8 mouse cellular contexts compared by ENCODE assay signal in genomic region chr7:3666921-3667391, GRCm38 (mm10). TPM values are rescaled to one million over a fixed set of nuclear protein-coding genes. Genes with fewer than 3 reads are reported as not detected.
DNase-seq lines count a peak whose midpoint lies in the region; ATAC-seq lines count a peak whose summit lies in the region.

No protein-coding gene starts in this region.

- no peaks in the 10 kb centered on the region for H3K27me3 ChIP-seq in neural tube, embryonic 13.5 days
- H3K27me3 ChIP-seq in neural tube, embryonic 15.5 days (replicated peaks) = no peaks in the 10 kb centered on the region
- H3K27me3 ChIP-seq in limb, embryonic 10.5 days (ENCODE audit: low read depth, poor library complexity, severe bottlenecking) = no peaks in the 10 kb centered on the region

- ATAC-seq in neural tube, embryonic 13.5 days (ENCODE audit: low read depth) = no peak
- ATAC-seq in neural tube, embryonic 15.5 days (ENCODE audit: low FRiP score) = no peak

- H3K4me1 ChIP-seq in neural tube, embryonic 13.5 days (replicated peaks) = peaks cover 22% of the 10 kb centered on the region
- H3K4me1 ChIP-seq in neural tube, embryonic 15.5 days = peaks cover 27% of the 10 kb centered on the region
- peaks cover 24% of the 10 kb centered on the region for H3K4me1 ChIP-seq in limb, embryonic 10.5 days

- H3K36me3 ChIP-seq in neural tube, embryonic 13.5 days = peaks cover 11% of the 10 kb centered on the region
- H3K36me3 ChIP-seq in neural tube, embryonic 15.5 days = peaks cover 10% of the 10 kb centered on the region
- H3K36me3 ChIP-seq in limb, embryonic 10.5 days = peaks cover 17% of the 10 kb centered on the region

- H3K4me3 ChIP-seq in neural tube, embryonic 13.5 days = no peak overlapping the region
- H3K4me3 ChIP-seq in neural tube, embryonic 15.5 days (replicated peaks) = no peak overlapping the region
- H3K4me3 ChIP-seq in limb, embryonic 10.5 days = 0 out of 2 replicates have a peak overlapping the region, but pooled peaks have one; percentile 28

- DNase-seq in adrenal gland, postnatal 10 days = peak; percentile 44
- DNase-seq in adrenal gland, postnatal 4 days (ENCODE audit: low spot score in 2 of 2) = no peak
- DNase-seq in limb, embryonic 10.5 days (ENCODE audit: low spot score) = no peak
- DNase-seq in yolk sac, embryonic 10.5 days (ENCODE audit: low spot score) = peak; percentile 63
- DNase-seq in gastrocnemius, postnatal 4 days (ENCODE audit: low spot score in 2 of 2) = no peak
- DNase-seq in cerebellum, adult 9-11 months = no peak

- 21% methylated on average over 14 of the region's 14 CpGs for WGBS in neural tube, embryonic 13.5 days
- WGBS in neural tube, embryonic 15.5 days = 23% methylated on average over 14 of the region's 14 CpGs
- WGBS in limb, embryonic 10.5 days = 16% methylated on average over 14 of the region's 14 CpGs

- no peak overlapping the region for H3K9ac ChIP-seq in neural tube, embryonic 13.5 days
- no peak overlapping the region for H3K9ac ChIP-seq in neural tube, embryonic 15.5 days (replicated peaks)

- H3K9me3 ChIP-seq in neural tube, embryonic 13.5 days = no peaks in the 10 kb centered on the region
- no peaks in the 10 kb centered on the region for H3K9me3 ChIP-seq in neural tube, embryonic 15.5 days (replicated peaks)
- no peaks in the 10 kb centered on the region for H3K9me3 ChIP-seq in limb, embryonic 10.5 days (replicated peaks)

- H3K27ac ChIP-seq in neural tube, embryonic 13.5 days (replicated peaks) = no peak overlapping the region
- no peak overlapping the region for H3K27ac ChIP-seq in neural tube, embryonic 15.5 days (replicated peaks)
- no peak overlapping the region for H3K27ac ChIP-seq in limb, embryonic 10.5 days

- H3K4me2 ChIP-seq in neural tube, embryonic 13.5 days = 0 out of 2 replicates have a peak overlapping the region, but pooled peaks have one; percentile 4
- H3K4me2 ChIP-seq in neural tube, embryonic 15.5 days = no peak overlapping the region

RNA-seq across cellular contexts. Expression of gene Leng1, which starts 1.3 kb away (rescaled TPM):
- total RNA-seq in adrenal gland, postnatal 10 days (2021) = 10 to 100 TPM; 11.9 to 13.2 TPM
- 10 to 100 TPM in 1 of 2 experiments, 1 to 10 TPM in 1; 9.6 to 10.4 TPM for total RNA-seq in adrenal gland, postnatal 4 days (2021)
- polyA plus RNA-seq in neural tube, embryonic 13.5 days (2015; fragmentation: Nextera tagmentation; extraction: Ambion mirVana) = 18.0 and 18.7 TPM in 2 replicates
- polyA plus RNA-seq in neural tube, embryonic 15.5 days (2015; fragmentation: Nextera tagmentation; extraction: Ambion mirVana) = 15.3 and 16.3 TPM in 2 replicates
- polyA plus RNA-seq in limb, embryonic 10.5 days (2016; fragmentation: Nextera tagmentation; extraction: Ambion mirVana) = 13.2 and 15.2 TPM in 2 replicates
- total RNA-seq in gastrocnemius, postnatal 4 days (2021) = 1 to 10 TPM; 9.8 TPM

RNA-seq across cellular contexts. Expression of gene Tmc4, which starts 10.4 kb away (rescaled TPM):
- total RNA-seq in adrenal gland, postnatal 10 days (2021) = 1 to 10 TPM; 8.6 to 9.2 TPM
- total RNA-seq in adrenal gland, postnatal 4 days (2021) = 10 to 100 TPM; 11.4 to 17.7 TPM
- polyA plus RNA-seq in neural tube, embryonic 13.5 days (2015; fragmentation: Nextera tagmentation; extraction: Ambion mirVana) = 3.6 and 4.4 TPM in 2 replicates
- polyA plus RNA-seq in neural tube, embryonic 15.5 days (2015; fragmentation: Nextera tagmentation; extraction: Ambion mirVana) = 5.6 and 17.2 TPM in 2 replicates
- polyA plus RNA-seq in limb, embryonic 10.5 days (2016; fragmentation: Nextera tagmentation; extraction: Ambion mirVana) = 4.2 and 5.0 TPM in 2 replicates
- 1 to 10 TPM; 2.0 to 3.5 TPM for total RNA-seq in gastrocnemius, postnatal 4 days (2021)

RNA-seq across cellular contexts. Expression of gene Cnot3, which starts 21.9 kb away (rescaled TPM):
- 10 to 100 TPM; 56.7 to 58.5 TPM for total RNA-seq in adrenal gland, postnatal 10 days (2021)
- total RNA-seq in adrenal gland, postnatal 4 days (2021) = 10 to 100 TPM; 65.7 to 68.9 TPM
- polyA plus RNA-seq in neural tube, embryonic 13.5 days (2015; fragmentation: Nextera tagmentation; extraction: Ambion mirVana) = 44.1 and 45.8 TPM in 2 replicates
- 36.4 and 43.0 TPM in 2 replicates for polyA plus RNA-seq in neural tube, embryonic 15.5 days (2015; fragmentation: Nextera tagmentation; extraction: Ambion mirVana)
- polyA plus RNA-seq in limb, embryonic 10.5 days (2016; fragmentation: Nextera tagmentation; extraction: Ambion mirVana) = 80.3 and 94.7 TPM in 2 replicates
- 10 to 100 TPM; 49.3 to 50.3 TPM for total RNA-seq in gastrocnemius, postnatal 4 days (2021)

RNA-seq across cellular contexts. Expression of gene Tsen34, which starts 25.7 kb away (rescaled TPM):
- 100 to 1,000 TPM in 1 of 2 experiments, 10 to 100 TPM in 1; 99.1 to 114 TPM for total RNA-seq in adrenal gland, postnatal 10 days (2021)
- 100 to 1,000 TPM; 136 to 145 TPM for total RNA-seq in adrenal gland, postnatal 4 days (2021)
- 223 and 227 TPM in 2 replicates for polyA plus RNA-seq in neural tube, embryonic 13.5 days (2015; fragmentation: Nextera tagmentation; extraction: Ambion mirVana)
- polyA plus RNA-seq in neural tube, embryonic 15.5 days (2015; fragmentation: Nextera tagmentation; extraction: Ambion mirVana) = 285 and 295 TPM in 2 replicates
- polyA plus RNA-seq in limb, embryonic 10.5 days (2016; fragmentation: Nextera tagmentation; extraction: Ambion mirVana) = 328 and 357 TPM in 2 replicates
- 10 to 100 TPM; 86.2 to 95.2 TPM for total RNA-seq in gastrocnemius, postnatal 4 days (2021)

RNA-seq across cellular contexts. Expression of gene Mboat7, which starts 26.4 kb away (rescaled TPM):
- 10 to 100 TPM; 48.7 to 59.6 TPM for total RNA-seq in adrenal gland, postnatal 10 days (2021)
- total RNA-seq in adrenal gland, postnatal 4 days (2021) = 10 to 100 TPM; 67.0 to 68.6 TPM
- polyA plus RNA-seq in neural tube, embryonic 13.5 days (2015; fragmentation: Nextera tagmentation; extraction: Ambion mirVana) = 58.7 and 64.6 TPM in 2 replicates
- polyA plus RNA-seq in neural tube, embryonic 15.5 days (2015; fragmentation: Nextera tagmentation; extraction: Ambion mirVana) = 105 and 110 TPM in 2 replicates
- 39.0 and 46.5 TPM in 2 replicates for polyA plus RNA-seq in limb, embryonic 10.5 days (2016; fragmentation: Nextera tagmentation; extraction: Ambion mirVana)
- total RNA-seq in gastrocnemius, postnatal 4 days (2021) = 10 to 100 TPM; 24.9 to 25.0 TPM

Comparison
In these comparisons a context has a peak if more than half of its experiments do, and no peak if none do; other contexts are left out.
1. DNase-seq: peak in adrenal gland, postnatal 10 days (single experiment) and yolk sac, embryonic 10.5 days (single experiment); none in adrenal gland, postnatal 4 days (0 of 2), limb, embryonic 10.5 days (single experiment), gastrocnemius, postnatal 4 days (0 of 2) and cerebellum, adult 9-11 months (single experiment).